Mouse (Mus musculus) embryonic facial prominence, embryonic 10.5 days (tissue): ENCODE results near the gene Vmn1r16. TPM values are rescaled to one million over a fixed set of nuclear protein-coding genes. Genes with fewer than 3 reads are reported as not detected.
"Not testable (repeated sequence)": the region's sequence is repeated elsewhere in the genome, so short reads cannot be mapped to it uniquely, and the experiment has no call there.

Experiments used
- DNase-seq: peaks from one replicate; pipeline ENCODE4 v3.0.0-alpha.2; 2017; ENCODE audit warnings: low spot score
- H3K27ac ChIP-seq: fragments of 300-500 bp; sonication (generic); replicated peaks from 2 replicates; pipeline ENCODE4 v1.5.1; 2016; ENCODE audit warnings: mild to moderate bottlenecking
- H3K27me3 ChIP-seq: fragments of 300-500 bp; sonication (generic); replicated peaks from 2 replicates; pipeline ENCODE4 v1.6.1; 2016; ENCODE audit warnings: low read depth, mild to moderate bottlenecking; ENCODE audit not compliant: poor library complexity, severe bottlenecking
- H3K36me3 ChIP-seq: fragments of 300-500 bp; sonication (generic); replicated peaks from 2 replicates; pipeline ENCODE4 v1.6.1; 2016; ENCODE audit warnings: mild to moderate bottlenecking, moderate library complexity
- H3K4me1 ChIP-seq: fragments of 300-500 bp; sonication (generic); 2 replicates; pipeline ENCODE4 v1.6.1; 2016
- H3K4me3 ChIP-seq: fragments of 300-500 bp; sonication (generic); 2 replicates; pipeline ENCODE4 v1.5.1; 2016; ENCODE audit warnings: mild to moderate bottlenecking, moderate library complexity
- H3K9me3 ChIP-seq: fragments of 300-500 bp; sonication (generic); 2 replicates; pipeline ENCODE4 v1.6.1; 2016; ENCODE audit warnings: mild to moderate bottlenecking
- WGBS: fragments of 180-500 bp; shearing (Covaris S2); methylation state at CpG from one replicate; pipeline ENCODE4 v1.1.7; 2016; 5-methylcytosine and 5-hydroxymethylcytosine counted together
- polyA plus RNA-seq: library from polyadenylated mRNA; unstranded; fragments of >200 nt; fragmentation: Nextera tagmentation; extraction: Ambion mirVana; gene quantifications from 2 replicates; pipeline ENCODE4 v1.2.1, GENCODE M21; 2016

The Vmn1r16 gene
- not detected in 2 replicates for polyA plus RNA-seq

DNA sequence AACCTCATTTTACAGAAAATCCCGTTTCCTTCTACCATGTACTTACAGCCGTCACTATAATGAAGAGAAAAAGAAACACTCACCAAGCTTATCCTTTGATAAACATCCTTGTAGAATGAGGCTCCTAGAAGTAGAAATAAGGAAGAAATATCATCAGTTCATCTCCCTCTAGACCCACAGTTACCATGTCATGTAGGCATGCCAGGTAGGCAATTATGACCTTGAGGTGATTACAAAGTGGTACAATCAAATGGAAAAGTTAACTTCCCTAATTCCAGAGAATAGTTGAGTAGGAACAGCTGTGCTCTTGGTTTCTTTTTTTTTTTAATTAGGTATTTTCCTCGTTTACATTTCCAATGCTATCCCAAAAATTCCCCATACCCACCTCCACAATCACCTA lies at the start of gene Vmn1r16:
TSS of gene Vmn1r16 (minus strand) at position 101 of the 400 bp plus-strand sequence.
- H3K27ac ChIP-seq: no peak within 1 kb of the TSS
- no peaks in the 10 kb centered on the region for H3K36me3 ChIP-seq
- DNase-seq: no peak
- no peaks in the 10 kb centered on the region for H3K4me1 ChIP-seq
- 81% methylated on average over 3 of the region's 3 CpGs for WGBS
- H3K4me3 ChIP-seq: no peak within 1 kb of the TSS
- H3K9me3 ChIP-seq: peaks cover 3% of the 10 kb centered on the region; the same call in 1 of the 2 replicates
- no peaks in the 10 kb centered on the region for H3K27me3 ChIP-seq

GRCm38 (mm10) chr6:57367496-57367895 lies 38.2 kb upstream of the Vmn1r16 start:
- Histone ChIP-seq H3K36me3 (no peaks in the 10 kb centered on the region), H3K9me3 (no peaks in the 10 kb centered on the region), H3K4me1 (no peaks in the 10 kb centered on the region), H3K27me3 (no peaks in the 10 kb centered on the region), H3K4me3 (no peak overlapping the region), H3K27ac (no peak overlapping the region)
- no peak for DNase-seq
- 90% methylated on average over 1 of the region's 1 CpGs for WGBS

DNA sequence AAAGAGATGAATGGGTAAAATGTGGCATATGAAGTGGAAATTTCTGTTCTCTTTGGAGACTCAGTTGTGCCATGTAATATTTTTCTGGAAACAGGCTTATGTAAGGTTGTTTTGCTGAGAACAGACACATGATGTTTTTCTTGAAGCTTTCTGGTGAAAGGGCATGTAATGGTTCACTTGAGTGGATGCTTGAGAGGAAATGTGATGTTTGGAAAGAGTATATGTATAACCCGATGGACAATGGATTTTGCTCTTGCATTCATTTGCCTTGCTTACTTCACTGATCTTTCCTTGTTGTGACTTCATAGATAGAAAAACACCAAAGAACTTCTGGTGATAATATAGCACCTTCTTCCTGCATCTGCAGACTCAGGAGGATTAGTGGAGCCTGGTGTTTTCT lies 36.6 kb upstream of the Vmn1r16 start:
- H3K9me3 ChIP-seq, H3K4me3 ChIP-seq, H3K27ac ChIP-seq, H3K27me3 ChIP-seq, DNase-seq, H3K4me1 ChIP-seq, H3K36me3 ChIP-seq: not testable (repeated sequence)
- 95% methylated on average over 1 of the region's 1 CpGs for WGBS

DNA sequence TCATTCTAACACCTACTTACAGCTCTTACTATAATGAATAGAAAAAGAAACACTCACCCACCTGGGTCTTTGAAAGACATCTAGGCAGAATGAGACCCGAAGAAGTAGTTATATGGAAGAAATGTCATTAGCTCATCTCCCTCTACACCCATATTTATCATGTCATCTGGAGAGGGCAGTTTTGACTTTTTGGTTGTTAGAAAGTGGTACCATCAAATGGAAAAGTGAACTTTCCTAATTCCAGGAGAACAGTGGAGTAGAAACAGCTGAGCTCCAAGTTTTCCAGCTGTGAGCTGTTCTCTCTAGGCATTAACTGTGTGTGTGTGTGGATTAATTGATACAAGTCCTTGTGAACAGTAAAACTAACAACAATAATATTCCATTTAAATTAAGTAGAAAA lies 34.3 kb upstream of the Vmn1r16 start, which contains the start of gene Vmn1r17:
TSS of gene Vmn1r17 (minus strand) at position 101 of the 400 bp plus-strand sequence.
- no peak within 1 kb of the TSS for H3K4me3 ChIP-seq
- H3K27me3 ChIP-seq: no peaks in the 10 kb centered on the region
- H3K27ac ChIP-seq: no peak within 1 kb of the TSS
- WGBS: 84% methylated on average over 1 of the region's 1 CpGs
- no peaks in the 10 kb centered on the region for H3K9me3 ChIP-seq
- no peaks in the 10 kb centered on the region for H3K4me1 ChIP-seq
- DNase-seq: no peak
- H3K36me3 ChIP-seq: no peaks in the 10 kb centered on the region

- H3K27ac ChIP-seq: no peak overlapping the region
- no peaks in the 10 kb centered on the region for H3K27me3 ChIP-seq
- no peak overlapping the region for H3K4me3 ChIP-seq
- H3K9me3 ChIP-seq: no peaks in the 10 kb centered on the region
- H3K36me3 ChIP-seq: no peaks in the 10 kb centered on the region
- 78% methylated on average over 2 of the region's 2 CpGs for WGBS
- H3K4me1 ChIP-seq: no peaks in the 10 kb centered on the region
- DNase-seq: no peak
Measured at GRCm38 (mm10) chr6:57356864-57357263, 27.6 kb upstream of the Vmn1r16 start.

DNA sequence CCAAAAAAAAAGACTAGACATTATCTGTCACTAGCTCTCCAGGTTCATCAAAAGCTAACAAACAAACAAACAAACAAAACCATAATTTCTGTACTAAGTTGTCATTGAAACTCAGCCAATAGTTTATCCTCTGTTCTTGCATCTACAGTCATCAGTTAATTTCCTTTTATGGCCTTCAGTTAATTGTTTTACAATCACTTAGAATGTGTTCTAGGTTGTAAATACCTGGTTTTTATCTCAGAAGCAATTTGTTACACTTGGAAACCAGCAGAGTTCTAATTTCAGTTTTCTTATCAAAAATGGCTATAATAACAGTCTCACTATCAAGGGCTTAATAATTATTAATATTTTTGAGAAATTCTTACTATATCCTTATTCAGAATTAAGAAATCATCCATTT lies 3.1 kb downstream of the Vmn1r16 start:
- DNase-seq: no peak
- Histone ChIP-seq H3K9me3 (no peaks in the 10 kb centered on the region), H3K4me3 (no peak overlapping the region), H3K27me3 (no peaks in the 10 kb centered on the region), H3K36me3 (no peaks in the 10 kb centered on the region), H3K4me1 (no peaks in the 10 kb centered on the region), H3K27ac (no peak overlapping the region)

DNA sequence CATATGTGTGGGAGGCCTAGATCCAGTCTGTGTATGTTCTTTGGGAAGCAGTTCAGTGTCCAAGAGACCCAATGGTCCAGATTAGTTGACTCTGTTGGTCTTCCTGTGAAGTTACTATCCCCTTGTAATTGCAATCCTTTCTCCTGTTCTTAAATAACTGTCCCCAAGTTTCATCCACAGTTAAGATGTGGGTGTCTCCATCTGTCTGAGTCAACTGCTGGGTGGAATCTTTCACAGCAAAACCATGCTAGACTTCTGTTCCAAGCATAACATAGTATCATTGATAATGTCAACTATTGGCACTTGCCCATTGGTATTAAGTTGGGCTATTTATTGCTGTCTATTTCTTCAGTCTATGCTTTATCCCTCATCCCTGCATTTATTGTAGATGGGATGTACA lies 50.3 kb downstream of the Vmn1r16 start:
- H3K27me3 ChIP-seq: no peaks in the 10 kb centered on the region
- H3K9me3 ChIP-seq: no peaks in the 10 kb centered on the region
- H3K27ac ChIP-seq: no peak overlapping the region
- H3K36me3 ChIP-seq: no peaks in the 10 kb centered on the region
- no peak overlapping the region for H3K4me3 ChIP-seq
- no peaks in the 10 kb centered on the region for H3K4me1 ChIP-seq
- no peak for DNase-seq

GRCm38 (mm10) chr6:57272517-57272916 lies 56.8 kb downstream of the Vmn1r16 start:
- no peaks in the 10 kb centered on the region for H3K4me1 ChIP-seq
- no peak for DNase-seq
- H3K27ac ChIP-seq: no peak overlapping the region
- H3K9me3 ChIP-seq: no peaks in the 10 kb centered on the region
- no peaks in the 10 kb centered on the region for H3K36me3 ChIP-seq
- H3K4me3 ChIP-seq: no peak overlapping the region
- H3K27me3 ChIP-seq: no peaks in the 10 kb centered on the region

DNA sequence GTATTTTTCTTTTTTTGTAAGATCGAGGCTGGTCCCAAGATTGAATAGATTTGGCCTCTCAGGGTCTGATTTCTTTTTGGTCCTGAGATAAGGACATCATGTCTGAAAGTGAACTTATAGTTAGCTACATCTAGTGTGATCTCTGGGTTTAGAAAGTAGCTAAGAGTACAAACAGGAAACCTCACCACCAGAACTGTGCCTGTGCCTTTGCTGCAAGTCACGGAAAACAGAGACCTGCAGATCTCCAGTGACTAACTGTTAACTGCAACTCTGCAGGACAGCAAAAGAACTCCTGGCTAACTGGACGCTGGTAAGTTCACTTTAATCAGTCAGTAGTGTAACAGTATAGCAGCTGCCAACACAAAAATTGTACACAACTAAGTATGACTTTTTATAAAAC lies 57.4 kb downstream of the Vmn1r16 start:
- Histone ChIP-seq H3K27ac (no peak overlapping the region), H3K27me3 (no peaks in the 10 kb centered on the region), H3K4me3 (no peak overlapping the region), H3K36me3 (no peaks in the 10 kb centered on the region), H3K4me1 (no peaks in the 10 kb centered on the region), H3K9me3 (no peaks in the 10 kb centered on the region)
- DNase-seq: no peak
- 75% methylated on average over 3 of the region's 3 CpGs for WGBS

Other genes with a start within 250 kb of the Vmn1r16 start
- not detected in 2 replicates for gene Vmn1r10, start 220.0 kb downstream of the Vmn1r16 start, polyA plus RNA-seq
- gene Vmn1r11, start 196.0 kb downstream of the Vmn1r16 start, polyA plus RNA-seq: not detected in 2 replicates
- not detected in 2 replicates for gene Vmn1r12, start 172.6 kb downstream of the Vmn1r16 start, polyA plus RNA-seq
- gene Vmn1r13, start 126.2 kb downstream of the Vmn1r16 start, polyA plus RNA-seq: not detected in 2 replicates
- not detected in 2 replicates for gene Vmn1r14, start 97.8 kb downstream of the Vmn1r16 start, polyA plus RNA-seq
- gene Vmn1r15, start 71.5 kb downstream of the Vmn1r16 start, polyA plus RNA-seq: not detected in 2 replicates
- not detected in 2 replicates for gene Vmn1r17, start 34.2 kb upstream of the Vmn1r16 start, polyA plus RNA-seq
- not detected in 2 replicates for gene Vmn1r18, start 66.3 kb upstream of the Vmn1r16 start, polyA plus RNA-seq
- not detected in 2 replicates for gene Vmn1r19, start 74.3 kb upstream of the Vmn1r16 start, polyA plus RNA-seq
- gene Vmn1r20, start 99.4 kb upstream of the Vmn1r16 start, polyA plus RNA-seq: not detected in 2 replicates
- 3.9 and 4.8 TPM in 2 replicates for gene Ppm1k, start 206.0 kb upstream of the Vmn1r16 start, polyA plus RNA-seq